Mouse (Mus musculus) stomach, postnatal 0 days (tissue): ENCODE data around the gene Fyn.

Source experiments
- CTCF ChIP-seq: IDR thresholded peaks from 2 replicates; pipeline ENCODE4 v1.5.1; 2016; ENCODE audit warnings: antibody characterized with exemption, low read depth, mild to moderate bottlenecking, moderate library complexity
- EP300 ChIP-seq: optimal IDR thresholded peaks from 2 replicates; pipeline ENCODE3; 2016; ENCODE audit warnings: antibody characterized with exemption

DNA sequence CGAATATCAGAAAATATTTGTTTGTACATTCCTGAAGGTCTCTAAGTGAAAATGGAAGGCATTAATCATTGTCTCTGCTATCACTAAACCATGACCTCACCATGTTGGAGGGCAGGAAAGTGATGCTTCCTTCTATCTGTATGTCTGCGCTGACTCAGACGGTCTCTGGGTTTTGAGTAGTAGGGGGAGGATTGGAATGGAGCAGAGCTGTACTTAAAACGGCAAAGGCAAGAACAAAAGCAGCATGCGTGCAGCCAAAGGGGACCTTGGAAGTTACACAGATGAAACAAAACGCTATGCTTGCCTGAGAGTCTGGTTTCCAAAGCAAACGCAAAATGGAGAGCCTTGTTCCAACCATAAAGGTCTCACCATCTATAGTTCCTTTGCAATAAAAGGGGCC is 202.4 kb downstream of the Fyn start:
- TF ChIP-seq CTCF (no peak), EP300 (no peak)
